Mouse (Mus musculus) lung, postnatal 0 days (tissue): ENCODE measurements at regions not wholly inside any gene's neighbourhood (a gene's known extent, or its start where the extent isn't known, plus 50 kb on each side); places are given as distances from the start of the nearest gene placed in this dataset.

Experiments
- ATAC-seq: fragments of 200-750 bp; cut with Nextera tagmentation; 2 replicates; pipeline ENCODE4 v1.8.0; 2017; ENCODE audit warnings: moderate library complexity
- DNase-seq: peaks from one replicate; pipeline ENCODE4 v3.0.0-alpha.2; 2016; ENCODE audit warnings: low spot score
- H3K27ac ChIP-seq: fragments of 300-500 bp; sonication (generic); 2 replicates; pipeline ENCODE4 v1.5.1; 2014; ENCODE audit warnings: antibody characterized with exemption, mild to moderate bottlenecking, low read length, mixed read lengths
- H3K27me3 ChIP-seq: fragments of 300-500 bp; sonication (generic); replicated peaks from 2 replicates; pipeline ENCODE4 v1.6.1; 2014; ENCODE audit warnings: low read length, mixed read lengths; ENCODE audit not compliant: insufficient read depth
- H3K36me3 ChIP-seq: fragments of 300-500 bp; sonication (generic); 2 replicates; pipeline ENCODE4 v1.6.1; 2014; ENCODE audit warnings: low read length, mixed read lengths; ENCODE audit not compliant: insufficient read depth
- H3K4me1 ChIP-seq: fragments of 300-500 bp; sonication (generic); 2 replicates; pipeline ENCODE4 v1.6.1; 2014; ENCODE audit warnings: antibody characterized with exemption, low read depth, low read length, mixed read lengths; ENCODE audit not compliant: insufficient read depth
- H3K4me2 ChIP-seq: fragments of 300-500 bp; sonication (generic); replicated peaks from 2 replicates; pipeline ENCODE4 v1.6.1; 2014; ENCODE audit warnings: low read depth, mild to moderate bottlenecking, low read length, moderate library complexity, mixed read lengths
- H3K4me3 ChIP-seq: fragments of 300-500 bp; sonication (generic); 2 replicates; pipeline ENCODE4 v1.5.1; 2014; ENCODE audit warnings: low read depth, low read length
- H3K9ac ChIP-seq: fragments of 300-500 bp; sonication (generic); replicated peaks from 2 replicates; pipeline ENCODE4 v1.6.1; 2014; ENCODE audit warnings: low read depth, mild to moderate bottlenecking
- H3K9me3 ChIP-seq: fragments of 300-500 bp; sonication (generic); 2 replicates; pipeline ENCODE4 v1.6.1; 2016; ENCODE audit warnings: low read length, mixed read lengths
- CTCF ChIP-seq: IDR thresholded peaks from 2 replicates; pipeline ENCODE4 v1.5.1; 2016; ENCODE audit warnings: antibody characterized with exemption, mild to moderate bottlenecking
- EP300 ChIP-seq: IDR thresholded peaks from 2 replicates; pipeline ENCODE4 v1.6.1; 2016; ENCODE audit warnings: antibody characterized with exemption, mild to moderate bottlenecking, control low read depth
- WGBS: fragments of 180-500 bp; shearing (Covaris S2); extraction: QIAGEN DNeasy Blood & Tissue Kit; methylation state at CpG from one replicate; pipeline ENCODE4 v1.1.7; 2014; 5-methylcytosine and 5-hydroxymethylcytosine counted together

DNA sequence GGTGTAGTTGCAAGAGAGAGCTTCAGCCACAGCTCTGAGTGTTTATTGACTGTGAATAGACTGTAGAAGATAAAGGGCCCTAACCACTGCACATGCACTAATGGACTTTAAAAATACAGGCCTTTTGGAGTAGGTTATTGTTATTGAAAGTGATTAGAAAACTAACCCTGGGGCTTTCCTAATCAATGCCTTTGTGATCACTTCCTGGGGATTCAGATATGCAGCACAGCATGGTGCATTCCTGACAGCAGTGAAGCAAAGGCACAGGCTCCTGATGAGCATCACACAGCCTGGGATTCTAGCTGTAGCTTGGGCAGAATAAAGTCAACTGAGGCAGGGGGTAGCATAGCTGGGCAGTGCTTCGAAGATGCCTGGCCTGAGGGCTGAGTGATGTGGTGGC lies 87.3 kb downstream of the Gm11077 start:
- no peak overlapping the region for H3K4me3 ChIP-seq
- no peak overlapping the region for H3K4me2 ChIP-seq
- DNase-seq (no peak), ATAC-seq (no peak)
- no peak overlapping the region for H3K9ac ChIP-seq
- no peaks in the 10 kb centered on the region for H3K4me1 ChIP-seq
- 46% methylated on average over 1 of the region's 1 CpGs for WGBS
- no peaks in the 10 kb centered on the region for H3K27me3 ChIP-seq
- no peaks in the 10 kb centered on the region for H3K36me3 ChIP-seq
- no peak overlapping the region for H3K27ac ChIP-seq
- H3K9me3 ChIP-seq, result no peaks in the 10 kb centered on the region
- TF ChIP-seq CTCF, result no peak
- no peak for TF ChIP-seq EP300

DNA sequence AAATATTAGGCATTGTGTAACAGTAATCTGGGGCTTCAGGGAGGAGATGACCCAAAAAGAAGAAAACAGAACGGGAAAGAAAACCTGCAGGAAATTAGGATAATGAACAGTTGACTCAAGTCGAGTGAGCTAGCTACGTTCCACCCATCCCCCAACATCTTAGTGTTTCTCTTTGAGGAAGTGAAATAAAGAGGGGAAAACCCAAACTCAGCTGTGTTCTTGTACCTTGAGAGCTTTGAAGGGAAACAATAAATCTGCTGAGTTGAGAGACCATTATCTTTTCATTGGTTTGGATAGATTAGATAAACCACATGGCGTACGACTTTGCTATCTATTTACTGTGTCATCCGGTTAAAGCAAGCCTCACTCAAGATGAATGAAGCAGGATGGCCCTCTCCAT lies 87.7 kb downstream of the Gm11077 start:
- H3K4me2 ChIP-seq, result no peak overlapping the region
- no peaks in the 10 kb centered on the region for H3K36me3 ChIP-seq
- no peak overlapping the region for H3K4me3 ChIP-seq
- TF ChIP-seq EP300, result no peak
- TF ChIP-seq CTCF, result no peak
- no peaks in the 10 kb centered on the region for H3K27me3 ChIP-seq
- DNase-seq (peak; percentile 13), ATAC-seq (no peak)
- no peaks in the 10 kb centered on the region for H3K9me3 ChIP-seq
- no peaks in the 10 kb centered on the region for H3K4me1 ChIP-seq
- no peak overlapping the region for H3K9ac ChIP-seq
- WGBS, result 22% methylated on average over 6 of the region's 6 CpGs
- H3K27ac ChIP-seq, result no peak overlapping the region

DNA sequence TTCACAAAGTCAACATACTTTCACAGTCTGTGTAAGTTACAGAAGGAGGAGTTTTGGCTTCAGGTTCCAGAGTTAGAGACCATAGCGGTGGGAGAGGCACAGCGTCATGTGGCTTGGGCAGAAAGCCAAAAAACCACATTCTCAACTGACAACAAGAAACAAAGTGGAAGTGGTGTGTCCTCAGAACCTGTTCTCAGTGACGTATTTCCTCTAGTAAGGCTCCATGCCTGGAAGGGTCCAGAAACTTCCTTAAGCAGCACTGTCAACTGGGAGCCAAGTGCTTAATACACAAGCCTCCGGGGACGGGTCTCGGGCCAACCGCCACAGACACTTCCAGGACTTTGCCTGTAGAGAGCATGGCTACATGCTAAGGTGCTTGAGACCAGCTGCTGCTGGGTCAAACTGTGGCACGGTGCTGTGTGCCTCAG lies 90.4 kb downstream of the Gm11077 start:
- Histone ChIP-seq H3K4me1 (no peaks in the 10 kb centered on the region), H3K4me2 (no peak overlapping the region), H3K9ac (no peak overlapping the region), H3K9me3 (no peaks in the 10 kb centered on the region), H3K4me3 (no peak overlapping the region), H3K36me3 (no peaks in the 10 kb centered on the region), H3K27ac (no peak overlapping the region), H3K27me3 (no peaks in the 10 kb centered on the region)
- DNase-seq (peak; percentile 58), ATAC-seq (peak; percentile 49)
- TF ChIP-seq CTCF, result no peak
- no peak for TF ChIP-seq EP300
- WGBS, result 39% methylated on average over 8 of the region's 8 CpGs

DNA sequence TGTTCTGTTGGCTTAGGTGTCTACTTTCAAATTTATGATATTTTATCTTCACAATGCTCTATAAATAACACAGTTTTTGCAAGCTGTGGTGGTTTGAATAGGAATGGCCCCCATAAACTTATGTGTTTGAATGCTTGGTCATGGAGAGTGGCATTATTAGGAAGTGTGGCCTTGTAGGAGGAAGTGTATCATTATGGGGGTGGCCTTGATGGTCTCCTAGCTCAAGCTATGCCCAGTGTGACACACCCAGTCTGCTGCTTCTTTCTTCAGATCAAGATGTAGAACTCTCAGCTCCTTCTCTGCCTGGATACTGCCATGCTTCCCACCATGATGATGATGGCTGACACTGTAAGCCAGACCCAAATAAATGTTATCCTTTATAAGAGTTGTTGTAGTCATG lies 97.4 kb downstream of the Gm11077 start:
- Histone ChIP-seq H3K4me1 (no peaks in the 10 kb centered on the region), H3K36me3 (no peaks in the 10 kb centered on the region), H3K27ac (no peak overlapping the region), H3K9me3 (no peaks in the 10 kb centered on the region), H3K4me2 (no peak overlapping the region), H3K4me3 (no peak overlapping the region), H3K9ac (no peak overlapping the region), H3K27me3 (no peaks in the 10 kb centered on the region)
- DNase-seq (no peak), ATAC-seq (no peak)
- TF ChIP-seq CTCF (no peak), EP300 (no peak)

DNA sequence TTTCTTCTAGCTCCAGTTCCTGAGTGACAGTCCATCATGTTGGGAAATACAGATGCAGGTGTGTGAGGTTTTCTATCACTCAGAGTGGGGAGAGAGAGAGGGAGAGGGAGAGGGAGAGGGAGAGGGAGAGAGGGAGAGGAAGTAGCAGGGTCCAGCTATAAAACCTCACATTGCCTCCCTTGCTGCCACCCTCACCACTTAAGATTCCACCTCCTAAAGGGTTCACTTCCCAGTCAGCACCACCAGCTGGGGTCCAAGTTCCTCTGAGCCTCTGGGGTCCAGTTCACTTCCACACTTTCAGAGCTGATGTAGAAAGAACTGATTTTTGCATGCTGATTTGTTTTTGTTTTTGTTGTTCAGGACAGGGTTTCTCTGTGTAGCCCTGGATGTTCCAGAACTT lies 98.6 kb downstream of the Gm11077 start:
- TF ChIP-seq CTCF, result no peak
- H3K4me2 ChIP-seq, result no peak overlapping the region
- H3K4me3 ChIP-seq, result no peak overlapping the region
- DNase-seq, result no peak
- H3K4me1 ChIP-seq, result no peaks in the 10 kb centered on the region
- H3K9ac ChIP-seq, result no peak overlapping the region
- no peak overlapping the region for H3K27ac ChIP-seq
- H3K27me3 ChIP-seq, result no peaks in the 10 kb centered on the region
- no peaks in the 10 kb centered on the region for H3K9me3 ChIP-seq
- no peak for ATAC-seq
- no peaks in the 10 kb centered on the region for H3K36me3 ChIP-seq

DNA sequence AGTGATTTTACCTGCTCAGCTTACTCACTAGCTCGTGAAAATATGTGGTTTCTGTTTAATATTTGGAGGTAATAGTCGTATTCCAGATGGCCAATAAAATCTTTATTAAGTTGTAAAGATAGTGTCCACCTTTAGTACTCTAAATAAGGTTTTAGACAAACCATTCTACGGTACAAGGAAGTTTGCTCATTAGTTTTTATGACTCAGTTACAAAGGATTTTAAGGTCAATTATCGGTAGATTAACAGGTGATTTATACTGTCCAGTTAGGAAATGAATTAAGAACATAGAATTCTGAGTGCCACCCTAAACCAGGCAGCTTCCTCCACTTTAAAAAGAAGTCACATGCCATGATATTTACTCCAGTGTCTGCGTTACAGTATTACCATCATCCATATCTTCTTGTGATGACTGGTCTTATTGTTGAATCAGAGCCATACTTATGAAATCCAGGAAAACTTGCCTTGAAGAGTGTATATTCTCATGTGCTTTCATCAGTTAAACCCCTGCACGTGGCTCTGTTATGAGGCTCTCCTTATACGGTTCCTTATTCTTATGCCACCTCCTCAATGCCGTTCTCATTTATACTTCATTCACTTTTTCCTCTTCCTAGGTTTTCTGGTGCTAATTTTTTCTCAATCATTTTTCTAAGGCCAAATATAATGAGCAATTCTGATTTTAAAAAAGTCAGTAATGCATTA lies 114.4 kb downstream of the Gm11077 start:
- no peaks in the 10 kb centered on the region for H3K27me3 ChIP-seq
- H3K27ac ChIP-seq, result no peak overlapping the region
- no peaks in the 10 kb centered on the region for H3K36me3 ChIP-seq
- H3K4me3 ChIP-seq, result no peak overlapping the region
- H3K4me2 ChIP-seq, result no peak overlapping the region
- H3K9ac ChIP-seq, result no peak overlapping the region
- 78% methylated on average over 8 of the region's 8 CpGs for WGBS
- DNase-seq (no peak), ATAC-seq (no peak)
- no peaks in the 10 kb centered on the region for H3K4me1 ChIP-seq
- H3K9me3 ChIP-seq, result no peaks in the 10 kb centered on the region
- no peak for TF ChIP-seq CTCF

DNA sequence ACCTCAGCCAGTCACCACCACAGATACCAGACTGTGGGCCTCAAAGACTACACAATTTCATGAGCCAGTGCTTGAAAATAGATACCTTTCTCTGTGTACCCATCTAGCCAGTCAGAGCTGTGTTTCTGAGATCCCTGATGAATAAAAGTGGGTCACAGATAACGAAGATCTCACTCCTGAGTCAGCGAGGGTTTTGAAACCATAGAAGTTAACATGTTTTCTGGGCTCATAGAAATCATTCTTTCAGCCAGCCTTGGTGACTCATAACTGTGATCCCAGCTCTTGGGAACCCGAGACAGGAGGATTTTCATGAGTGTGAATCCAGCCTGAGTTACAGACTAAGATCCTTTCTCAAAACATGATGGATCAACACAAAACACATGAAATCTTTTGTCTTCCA lies 118.1 kb downstream of the Gm11077 start:
- Histone ChIP-seq H3K4me2 (no peak overlapping the region), H3K4me1 (no peaks in the 10 kb centered on the region), H3K27ac (no peak overlapping the region), H3K36me3 (no peaks in the 10 kb centered on the region), H3K9me3 (no peaks in the 10 kb centered on the region), H3K27me3 (no peaks in the 10 kb centered on the region), H3K4me3 (no peak overlapping the region), H3K9ac (no peak overlapping the region)
- TF ChIP-seq CTCF (no peak), EP300 (no peak)
- ATAC-seq (no peak), DNase-seq (no peak)
- 90% methylated on average over 3 of the region's 3 CpGs for WGBS
